Mouse (Mus musculus) stomach, embryonic 14.5 days (tissue): ENCODE measurements around the gene Ptger4. TPM values are rescaled to one million over a fixed set of nuclear protein-coding genes. Genes with fewer than 3 reads are reported as not detected.
A peak's percentile ranks its signal among the peaks of the same experiment; 100 is the strongest.
"Not testable (repeated sequence)": the region's sequence is repeated elsewhere in the genome, so short reads cannot be mapped to it uniquely, and the experiment has no call there.

ENCODE experiments used
- ATAC-seq: fragments of 200-750 bp; cut with Nextera tagmentation; 2 replicates; pipeline ENCODE4 v1.8.0; 2017; ENCODE audit warnings: low read depth, moderate TSS enrichment; ENCODE audit not compliant: insufficient number of reproducible peaks, insufficient read depth, low FRiP score
- H3K27ac ChIP-seq: fragments of 300-500 bp; sonication (generic); 2 replicates; pipeline ENCODE4 v1.5.1; 2014; ENCODE audit warnings: mild to moderate bottlenecking, low read length, moderate library complexity, mixed read lengths
- H3K27me3 ChIP-seq: fragments of 300-500 bp; sonication (generic); 2 replicates; pipeline ENCODE4 v1.6.1; 2014; ENCODE audit warnings: low read length, control low read depth, mixed read lengths; ENCODE audit not compliant: control insufficient read depth, insufficient read depth
- H3K36me3 ChIP-seq: fragments of 300-500 bp; sonication (generic); 2 replicates; pipeline ENCODE4 v1.6.1; 2014; ENCODE audit warnings: mild to moderate bottlenecking, control low read depth, low read length, moderate library complexity, mixed read lengths; ENCODE audit not compliant: control insufficient read depth, insufficient read depth
- H3K4me1 ChIP-seq: fragments of 300-500 bp; sonication (generic); 2 replicates; pipeline ENCODE4 v1.6.1; 2014; ENCODE audit warnings: low read length, control low read depth, mixed read lengths; ENCODE audit not compliant: control insufficient read depth, insufficient read depth
- H3K4me2 ChIP-seq: fragments of 300-500 bp; sonication (generic); replicated peaks from 2 replicates; pipeline ENCODE4 v1.6.1; 2014; ENCODE audit warnings: low read depth, low read length, control low read depth
- H3K4me3 ChIP-seq: fragments of 300-500 bp; sonication (generic); 2 replicates; pipeline ENCODE4 v1.5.1; 2014; ENCODE audit warnings: low read depth, low read length, control low read depth
- H3K9ac ChIP-seq: fragments of 300-500 bp; sonication (generic); replicated peaks from 2 replicates; pipeline ENCODE4 v1.6.1; 2014; ENCODE audit warnings: low read depth, mild to moderate bottlenecking, control low read depth, low read length, moderate library complexity, mixed read lengths
- H3K9me3 ChIP-seq: fragments of 300-500 bp; sonication (generic); 2 replicates; pipeline ENCODE4 v1.6.1; 2016; ENCODE audit warnings: low read depth, low read length, control low read depth; ENCODE audit not compliant: control insufficient read depth
- WGBS: fragments of 180-500 bp; shearing (Covaris S2); extraction: QIAGEN DNeasy Blood & Tissue Kit; methylation state at CpG from one replicate; pipeline ENCODE4 v1.1.7; 2014; 5-methylcytosine and 5-hydroxymethylcytosine counted together
- polyA plus RNA-seq: library from polyadenylated mRNA; unstranded; fragments of >200 nt; fragmentation: Nextera tagmentation; extraction: Ambion mirVana; gene quantifications from 2 replicates; pipeline ENCODE4 v1.2.1, GENCODE M21; 2014

Gene Ptger4
- polyA plus RNA-seq, 1 experiment from 2014 or later, result 5.1 TPM

DNA sequence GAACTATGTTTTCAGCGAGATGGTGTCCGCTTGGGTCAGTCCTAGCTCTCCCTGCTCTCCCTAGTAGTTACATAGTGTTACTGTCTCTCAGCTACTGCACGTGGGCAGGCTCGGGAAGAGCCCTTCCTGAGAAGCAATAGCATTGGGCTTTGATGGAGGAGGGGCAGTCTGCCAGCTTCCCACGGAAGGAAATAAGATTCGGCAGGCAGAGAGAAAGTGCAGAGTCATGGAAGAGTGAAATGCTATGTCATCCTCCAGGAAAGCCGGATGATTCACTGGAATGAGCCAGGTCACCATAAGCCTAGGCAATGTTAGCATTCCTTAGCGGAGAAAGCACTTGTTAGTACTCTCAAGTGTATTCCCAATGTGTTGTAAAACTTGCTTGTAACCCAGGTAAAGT, 8.5 kb downstream of the Ptger4 start:
- no peak for ATAC-seq
- Histone ChIP-seq H3K4me2 (no peak overlapping the region), H3K27me3 (no peaks in the 10 kb centered on the region), H3K9me3 (no peaks in the 10 kb centered on the region), H3K27ac (no peak overlapping the region), H3K36me3 (no peaks in the 10 kb centered on the region), H3K4me1 (no peaks in the 10 kb centered on the region), H3K9ac (no peak overlapping the region), H3K4me3 (no peak overlapping the region)
- whole genome bisulfite sequencing, result 32% methylated on average over 8 of the region's 8 CpGs

DNA sequence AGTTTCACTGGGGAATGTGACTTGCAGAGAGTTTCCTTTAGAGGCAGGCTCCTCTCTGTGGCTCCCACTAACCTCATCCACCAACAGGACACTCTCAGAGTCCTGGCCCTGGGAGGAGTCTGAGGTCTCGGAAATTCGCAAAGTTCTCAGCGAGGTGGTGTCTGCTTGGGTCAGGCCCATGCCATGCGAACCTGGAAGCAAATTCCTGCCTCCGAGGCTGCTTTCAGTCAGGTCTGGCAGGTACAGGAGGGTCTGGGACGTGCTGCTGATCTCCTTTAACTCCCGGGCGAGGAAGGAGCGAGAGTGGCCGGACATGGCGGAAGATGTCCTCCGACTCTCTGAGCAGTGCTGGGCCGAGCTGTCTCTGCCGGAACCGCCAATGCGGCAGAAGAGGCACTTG, 9.3 kb downstream of the Ptger4 start:
- no peak overlapping the region for H3K4me3 ChIP-seq
- ATAC-seq, result no peak
- no peaks in the 10 kb centered on the region for H3K27me3 ChIP-seq
- H3K4me1 ChIP-seq, result no peaks in the 10 kb centered on the region
- H3K9me3 ChIP-seq, result no peaks in the 10 kb centered on the region
- no peaks in the 10 kb centered on the region for H3K36me3 ChIP-seq
- no peak overlapping the region for H3K27ac ChIP-seq
- H3K9ac ChIP-seq, result no peak overlapping the region
- no peak overlapping the region for H3K4me2 ChIP-seq
- WGBS, result 81% methylated on average over 16 of the region's 16 CpGs

DNA sequence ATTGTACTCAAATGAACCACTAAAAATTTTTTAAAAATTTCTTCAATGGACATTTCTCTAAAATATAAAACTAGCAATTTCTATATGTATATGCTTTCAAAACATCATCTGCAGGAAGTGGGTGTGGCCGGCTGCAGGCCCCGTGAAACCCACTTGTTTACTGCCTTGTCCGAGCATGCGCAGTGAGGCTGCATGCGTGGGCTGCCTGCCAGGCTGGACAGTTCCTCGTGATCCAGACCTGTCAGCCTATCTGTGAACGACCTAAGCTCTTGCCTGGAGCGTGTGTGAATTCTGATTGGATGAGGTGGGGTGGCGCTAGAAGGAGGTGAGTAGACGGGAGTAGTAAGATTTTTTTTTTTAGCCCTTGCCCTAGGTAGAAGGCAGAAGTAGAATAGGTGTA, 13.2 kb downstream of the Ptger4 start:
- WGBS, result 82% methylated on average over 10 of the region's 10 CpGs
- not testable (repeated sequence) for H3K27ac ChIP-seq, H3K9ac ChIP-seq, H3K4me1 ChIP-seq, H3K27me3 ChIP-seq, ATAC-seq, H3K4me3 ChIP-seq, H3K36me3 ChIP-seq, H3K4me2 ChIP-seq, H3K9me3 ChIP-seq

DNA sequence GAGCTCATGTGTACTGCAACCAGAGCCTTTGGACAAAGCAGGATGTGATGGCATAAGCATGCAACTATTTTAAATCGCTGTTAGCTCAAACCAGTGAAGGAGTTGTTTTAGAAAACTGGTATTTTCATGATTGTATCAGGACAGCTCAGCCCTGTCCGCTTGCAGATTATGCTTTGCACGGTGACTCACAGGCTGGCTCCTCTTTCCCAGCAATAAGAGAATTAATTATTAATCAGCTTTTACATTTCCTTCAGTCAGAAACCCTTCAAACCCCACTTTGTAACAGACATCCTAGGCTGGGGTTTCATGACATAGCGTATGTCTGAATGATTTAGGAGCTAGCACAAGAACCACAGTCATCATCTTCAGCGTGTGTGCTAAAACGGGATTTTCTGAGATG, 23.5 kb downstream of the Ptger4 start:
- Histone ChIP-seq H3K27ac (no peak overlapping the region), H3K36me3 (no peaks in the 10 kb centered on the region), H3K9me3 (no peaks in the 10 kb centered on the region), H3K4me1 (no peaks in the 10 kb centered on the region), H3K27me3 (no peaks in the 10 kb centered on the region), H3K9ac (no peak overlapping the region), H3K4me2 (no peak overlapping the region), H3K4me3 (no peak overlapping the region)
- ATAC-seq, result no peak
- WGBS, result 81% methylated on average over 6 of the region's 6 CpGs

DNA sequence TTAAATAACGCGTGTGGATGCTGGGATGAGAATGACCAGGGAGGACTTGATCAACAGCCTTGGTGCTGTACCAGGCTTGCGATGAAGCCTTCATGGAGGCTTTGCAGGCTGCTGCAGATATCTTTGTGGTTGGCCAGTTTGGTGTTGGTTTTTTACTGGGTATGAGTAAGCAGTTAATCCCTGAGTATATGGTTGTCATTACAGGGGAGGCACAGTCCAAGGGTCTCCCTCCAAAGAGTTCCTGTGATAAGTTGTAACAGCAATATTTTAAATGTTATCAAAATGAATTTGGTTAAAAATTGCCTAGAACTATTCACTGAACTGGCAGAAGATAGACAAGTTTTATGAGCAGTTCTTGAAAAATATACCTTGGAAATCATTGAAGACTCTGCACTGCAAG, 34.9 kb downstream of the Ptger4 start:
- Histone ChIP-seq H3K9me3 (no peaks in the 10 kb centered on the region), H3K27ac (no peak overlapping the region), H3K4me2 (no peak overlapping the region), H3K4me3 (no peak overlapping the region), H3K9ac (no peak overlapping the region), H3K4me1 (no peaks in the 10 kb centered on the region), H3K36me3 (peaks cover 4% of the 10 kb centered on the region; the same call in 1 of the 2 replicates), H3K27me3 (no peaks in the 10 kb centered on the region)
- ATAC-seq, result no peak
- WGBS, result 98% methylated on average over 3 of the region's 3 CpGs

DNA sequence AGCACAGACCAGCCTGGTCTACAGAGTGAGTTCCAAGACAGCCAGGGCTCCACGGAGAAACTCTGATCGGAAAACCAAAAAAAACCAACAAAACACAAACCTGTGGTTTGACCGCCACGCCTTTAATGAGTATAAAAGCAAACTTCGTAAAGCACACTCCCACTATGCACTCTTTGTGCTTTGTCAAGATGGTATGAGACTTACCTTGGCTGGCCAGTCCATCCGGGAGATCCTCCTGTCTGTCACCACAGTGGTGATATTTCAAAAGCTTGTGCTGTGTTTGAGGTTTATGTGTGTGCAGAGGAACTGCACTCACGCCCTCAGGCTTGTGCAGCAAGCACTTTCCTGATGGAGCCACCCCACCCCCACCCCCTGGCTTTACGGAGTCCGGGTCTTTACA, 38.8 kb downstream of the Ptger4 start:
- no peak overlapping the region for H3K9ac ChIP-seq
- no peaks in the 10 kb centered on the region for H3K27me3 ChIP-seq
- no peak for ATAC-seq
- peaks cover 4% of the 10 kb centered on the region; the same call in 1 of the 2 replicates for H3K36me3 ChIP-seq
- no peak overlapping the region for H3K27ac ChIP-seq
- WGBS, result 76% methylated on average over 9 of the region's 9 CpGs
- no peak overlapping the region for H3K4me2 ChIP-seq
- no peaks in the 10 kb centered on the region for H3K4me1 ChIP-seq
- H3K4me3 ChIP-seq, result no peak overlapping the region
- no peaks in the 10 kb centered on the region for H3K9me3 ChIP-seq

DNA sequence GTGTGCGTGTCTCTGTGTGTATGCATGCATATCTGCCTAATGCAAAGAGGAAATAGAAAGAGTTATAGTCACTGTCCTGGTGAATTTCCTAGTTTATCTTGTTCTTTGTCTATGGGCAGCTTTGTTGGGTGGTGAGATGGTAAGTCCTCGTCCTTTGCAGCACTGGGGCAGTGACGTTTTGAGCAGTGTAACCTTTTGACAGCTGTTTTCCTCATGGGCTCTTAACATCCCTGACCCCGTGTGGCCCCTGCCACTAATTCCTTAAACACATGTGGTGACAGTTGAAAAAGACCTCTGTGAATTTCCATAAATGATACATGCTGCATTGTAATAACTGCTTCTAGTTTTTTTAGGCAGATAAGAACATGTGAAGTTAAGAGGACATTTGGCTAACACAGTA, 47.3 kb downstream of the Ptger4 start:
- H3K27ac ChIP-seq, result peak overlapping the region; percentile 44; the same call in 1 of the 2 replicates
- 59% methylated on average over 4 of the region's 4 CpGs for WGBS
- no peak for ATAC-seq
- H3K4me1 ChIP-seq, result peaks cover 6% of the 10 kb centered on the region; the same call in 1 of the 2 replicates
- no peaks in the 10 kb centered on the region for H3K27me3 ChIP-seq
- no peak overlapping the region for H3K9ac ChIP-seq
- no peak overlapping the region for H3K4me2 ChIP-seq
- H3K36me3 ChIP-seq, result no peaks in the 10 kb centered on the region
- H3K4me3 ChIP-seq, result no peak overlapping the region
- H3K9me3 ChIP-seq, result no peaks in the 10 kb centered on the region

DNA sequence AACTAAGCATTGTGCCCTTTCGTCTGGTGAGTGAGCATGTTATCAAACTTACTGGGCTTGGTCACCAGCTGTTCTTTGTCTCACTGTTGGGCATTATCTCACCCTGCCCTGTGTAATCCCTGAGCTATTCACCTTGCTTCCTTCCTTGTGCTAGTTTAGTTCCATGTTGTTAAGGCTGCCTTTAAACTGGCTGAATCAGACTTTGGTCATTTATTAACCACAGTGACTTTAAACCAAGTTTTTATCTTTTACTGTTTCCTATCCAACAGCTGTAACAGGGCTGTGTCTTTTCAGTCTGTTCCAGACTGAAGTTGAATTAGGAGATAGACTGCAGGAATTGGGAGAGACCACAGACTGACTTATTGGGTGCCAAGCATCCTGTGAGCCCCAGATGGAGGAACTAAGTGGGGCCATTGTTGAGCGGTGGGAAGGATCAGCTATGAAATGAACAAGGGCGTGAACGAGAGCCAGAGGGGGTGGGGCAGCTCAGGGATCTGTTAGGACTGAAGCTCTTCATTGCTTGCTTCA, 47.9 kb downstream of the Ptger4 start:
- ATAC-seq, result peak; percentile 85
- Histone ChIP-seq H3K27ac (peak overlapping the region; percentile 44; the same call in 1 of the 2 replicates), H3K4me1 (peaks cover 6% of the 10 kb centered on the region; the same call in 1 of the 2 replicates), H3K4me3 (no peak overlapping the region), H3K9ac (no peak overlapping the region), H3K27me3 (no peaks in the 10 kb centered on the region), H3K4me2 (no peak overlapping the region), H3K36me3 (peaks cover 5% of the 10 kb centered on the region; the same call in 1 of the 2 replicates), H3K9me3 (no peaks in the 10 kb centered on the region)
- 41% methylated on average over 4 of the region's 4 CpGs for WGBS

DNA sequence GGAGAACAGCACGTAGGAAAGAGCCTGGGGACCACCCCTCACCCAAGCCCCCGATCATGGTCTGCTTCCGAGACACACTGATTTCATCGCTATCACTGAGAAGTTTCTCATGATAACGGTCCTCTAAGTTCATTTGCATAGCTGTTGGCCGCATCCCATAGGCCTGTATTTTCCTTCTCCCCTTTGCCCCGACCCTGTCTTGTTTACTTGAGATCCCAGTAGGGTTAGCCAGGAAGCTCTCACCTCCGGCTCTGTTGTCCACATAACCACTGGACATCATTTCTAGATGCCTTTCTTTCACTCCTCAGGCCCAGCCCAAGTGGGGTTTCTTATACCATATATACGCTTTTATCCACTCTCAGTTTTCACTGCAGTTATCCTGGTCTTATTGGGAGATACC, 49.1 kb downstream of the Ptger4 start:
- H3K4me1 ChIP-seq, result peaks cover 6% of the 10 kb centered on the region; the same call in 1 of the 2 replicates
- 82% methylated on average over 9 of the region's 9 CpGs for WGBS
- no peak for ATAC-seq
- H3K9ac ChIP-seq, result no peak overlapping the region
- no peak overlapping the region for H3K4me3 ChIP-seq
- H3K27ac ChIP-seq, result no peak overlapping the region
- no peaks in the 10 kb centered on the region for H3K9me3 ChIP-seq
- H3K4me2 ChIP-seq, result no peak overlapping the region
- no peaks in the 10 kb centered on the region for H3K27me3 ChIP-seq
- H3K36me3 ChIP-seq, result peaks cover 11% of the 10 kb centered on the region; the same call in 1 of the 2 replicates
